Mouse (Mus musculus) mouse embryonic stem cell (cell line): ENCODE results near the gene Sgip1.

Source experiments
- in situ Hi-C, 2 experiments: fragments of 300-500 bp; cut with MboI; formaldehyde crosslinking; loops; 1 replicate in 1 of 2; 3 replicates in 1 of 2; pipeline ENCODE4 v1.14.3; 2019 to 2020; ENCODE audit warnings: low sequenced_read_pairs in 2 of 2, low pct_unique_long_range_greater_than_20kb in 1 of 2, mixed read lengths in 1 of 2; ENCODE audit not compliant: unreplicated experiment in 1 of 2

The Sgip1 gene

DNA sequence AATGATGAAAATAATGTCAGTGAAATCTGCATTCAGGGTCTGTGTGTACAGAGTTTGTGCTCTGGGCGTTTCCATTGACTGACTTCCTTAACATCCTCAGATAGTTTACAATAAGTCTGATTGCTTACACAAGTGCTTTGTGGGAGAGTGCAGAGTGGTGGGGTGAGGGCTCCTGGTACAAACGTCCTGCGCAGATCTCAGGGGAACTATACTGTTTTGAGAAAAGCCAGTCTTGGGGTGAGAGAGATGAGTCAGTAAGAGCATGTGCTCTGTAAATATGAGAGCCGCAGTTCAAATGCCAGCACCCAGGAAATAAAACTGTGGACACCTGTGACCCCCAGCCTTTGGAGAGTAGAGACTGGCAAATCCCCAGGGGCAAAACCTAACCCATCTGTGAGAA lies 80.7 kb downstream of the Sgip1 start:
- in situ Hi-C loops: no loop called here

DNA sequence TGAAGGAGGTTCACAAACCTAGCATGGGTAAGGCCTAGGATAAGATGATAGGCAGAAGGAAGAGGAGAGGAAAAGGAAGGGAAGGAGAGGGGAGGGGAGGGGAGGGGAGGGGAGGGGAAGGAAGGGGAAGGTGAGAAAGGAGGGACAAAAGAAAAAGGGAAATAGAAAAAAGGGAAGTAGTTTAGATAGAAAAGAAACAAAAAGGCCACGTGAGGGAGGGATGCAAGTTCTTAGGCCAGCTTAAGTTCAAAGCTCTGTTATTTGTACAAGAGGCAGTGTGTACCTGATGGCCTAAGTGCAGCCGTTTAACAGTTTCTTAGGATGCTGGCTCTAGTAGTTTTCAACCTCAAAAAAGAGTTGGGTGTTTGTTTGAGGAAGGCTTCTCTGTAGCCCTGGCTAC lies 83.4 kb downstream of the Sgip1 start:
- in situ Hi-C loops: no loop called here

DNA sequence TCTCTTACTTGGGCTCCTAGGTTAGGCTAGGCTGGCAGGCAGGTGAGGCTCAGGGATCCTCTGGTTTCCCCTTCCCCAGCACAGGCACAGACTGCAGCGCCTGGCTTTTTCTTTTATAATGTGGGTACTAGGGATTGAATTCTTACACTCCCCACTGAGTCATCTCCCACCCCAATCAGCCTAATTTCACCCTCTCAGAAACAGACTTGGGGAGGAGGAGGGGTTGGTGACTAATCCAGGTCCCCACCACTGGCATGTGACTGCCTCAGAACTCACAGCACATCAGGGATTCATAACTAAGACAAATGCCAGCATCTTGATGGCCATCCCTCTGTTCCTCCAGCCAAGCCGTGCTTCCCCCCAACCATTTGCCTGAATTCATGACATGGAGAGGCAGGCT lies 85.1 kb downstream of the Sgip1 start:
- in situ Hi-C loops: no loop called here

DNA sequence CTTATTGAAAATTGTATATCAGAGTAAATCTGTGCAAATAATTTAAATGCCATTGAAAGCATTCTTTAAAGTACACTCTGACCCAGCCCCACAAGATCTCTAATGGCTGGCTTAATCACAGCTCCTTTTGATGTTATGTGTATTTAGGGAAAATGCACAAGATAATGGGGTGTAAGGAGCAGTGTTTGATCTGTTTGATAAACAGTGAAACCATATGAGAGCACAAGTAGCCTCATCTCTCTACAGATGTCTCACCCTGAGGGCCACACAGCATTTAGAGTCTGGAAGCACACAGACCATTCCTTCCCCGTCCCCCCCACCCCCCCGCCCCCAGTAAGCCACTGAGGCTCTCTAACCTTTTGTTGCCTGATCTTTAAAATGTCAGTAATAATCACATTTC lies 87.4 kb downstream of the Sgip1 start:
- in situ Hi-C loops: no loop called here

DNA sequence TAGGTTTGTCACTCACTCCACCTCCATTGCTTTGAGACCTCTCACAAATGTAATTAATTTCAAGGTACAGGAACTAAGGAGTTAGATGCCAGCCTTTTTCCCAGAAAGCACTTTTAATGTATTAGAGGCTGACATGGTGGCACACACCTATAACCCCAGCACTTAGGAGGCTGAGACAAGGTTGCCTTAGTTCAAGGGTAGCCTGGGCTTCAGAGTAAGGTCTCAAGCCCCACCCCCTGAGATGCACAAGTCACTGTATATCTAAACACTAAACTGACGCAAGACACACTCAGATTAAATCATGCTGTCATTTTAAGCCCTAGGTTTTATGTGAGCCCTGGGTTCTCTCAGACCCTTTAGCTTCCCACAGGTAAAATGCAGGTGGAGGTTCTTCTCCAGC lies 92.1 kb downstream of the Sgip1 start:
- in situ Hi-C loops: no loop called here

DNA sequence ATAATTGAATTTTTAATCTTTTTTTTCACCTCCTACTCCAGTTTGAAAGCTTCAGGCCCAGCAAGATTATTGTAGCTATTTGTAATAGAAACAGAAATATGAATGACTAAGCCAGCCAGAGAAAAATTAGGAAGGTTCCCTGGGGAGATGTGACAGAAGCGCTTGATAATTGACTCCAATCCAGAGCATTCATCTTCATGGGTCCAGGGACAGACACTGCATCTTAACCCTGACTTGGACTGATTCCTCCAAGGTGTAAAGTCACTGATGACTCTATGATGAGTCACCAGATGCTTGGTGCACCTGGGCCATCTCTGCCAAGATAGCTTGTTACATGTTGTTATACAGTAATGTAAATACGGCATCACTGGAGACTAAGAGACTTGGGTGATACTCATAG lies 92.6 kb downstream of the Sgip1 start:
- in situ Hi-C loops: no loop called here

DNA sequence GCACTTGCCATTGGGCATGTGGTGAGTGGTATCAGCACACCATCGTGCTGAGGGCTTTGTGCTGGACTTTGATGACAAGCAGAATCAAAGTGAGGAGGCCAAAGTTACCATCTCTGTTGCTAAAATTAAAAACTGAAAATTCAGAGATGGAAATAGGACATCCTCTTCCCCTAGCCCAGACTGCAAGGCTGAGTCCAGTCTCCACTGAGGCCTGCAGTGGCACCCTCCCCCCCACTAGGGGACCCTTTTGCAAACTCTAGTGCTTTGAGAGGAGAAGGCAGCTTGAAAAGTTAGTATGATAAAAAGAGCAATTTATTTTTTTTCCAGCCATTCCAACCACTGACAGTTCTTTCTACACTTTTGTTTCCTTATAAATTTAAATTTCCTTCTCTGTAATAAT lies 93.6 kb downstream of the Sgip1 start:
- in situ Hi-C loops: no loop called here

DNA sequence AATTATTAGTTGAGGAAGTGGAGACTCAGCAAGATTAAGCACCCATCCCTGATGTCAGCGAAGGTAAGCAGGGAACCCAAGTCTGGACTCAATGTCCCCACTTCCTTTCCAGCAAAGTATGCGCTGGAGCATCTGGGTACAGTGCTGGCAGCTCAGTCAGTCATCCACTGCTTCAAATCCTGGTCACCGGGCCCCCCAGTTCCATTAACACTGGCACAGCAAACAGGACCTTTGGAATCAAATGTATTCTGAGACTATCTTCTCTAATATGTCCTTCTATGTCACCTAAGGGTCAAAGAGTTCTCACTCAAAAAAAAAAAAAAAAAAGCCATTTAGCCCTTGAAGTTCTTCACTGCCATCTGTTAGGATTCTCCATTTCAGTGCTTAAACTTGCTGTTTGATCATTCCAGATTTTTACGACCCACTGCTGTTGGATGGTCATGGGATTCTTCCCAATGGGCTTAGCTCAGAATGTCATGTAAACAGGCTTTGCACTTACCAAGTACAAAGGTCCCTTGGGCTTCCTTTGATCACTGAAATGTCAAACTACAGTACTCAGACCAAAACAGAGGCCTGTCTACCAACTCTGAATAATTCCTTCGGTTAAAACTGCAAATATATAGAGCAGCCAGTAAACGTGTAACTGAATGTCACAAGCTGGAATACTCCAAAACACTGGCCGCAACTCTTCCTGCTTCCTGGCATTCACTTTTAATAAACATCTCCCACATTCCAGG lies 99.1 kb downstream of the Sgip1 start:
- in situ Hi-C loops: no loop called here

DNA sequence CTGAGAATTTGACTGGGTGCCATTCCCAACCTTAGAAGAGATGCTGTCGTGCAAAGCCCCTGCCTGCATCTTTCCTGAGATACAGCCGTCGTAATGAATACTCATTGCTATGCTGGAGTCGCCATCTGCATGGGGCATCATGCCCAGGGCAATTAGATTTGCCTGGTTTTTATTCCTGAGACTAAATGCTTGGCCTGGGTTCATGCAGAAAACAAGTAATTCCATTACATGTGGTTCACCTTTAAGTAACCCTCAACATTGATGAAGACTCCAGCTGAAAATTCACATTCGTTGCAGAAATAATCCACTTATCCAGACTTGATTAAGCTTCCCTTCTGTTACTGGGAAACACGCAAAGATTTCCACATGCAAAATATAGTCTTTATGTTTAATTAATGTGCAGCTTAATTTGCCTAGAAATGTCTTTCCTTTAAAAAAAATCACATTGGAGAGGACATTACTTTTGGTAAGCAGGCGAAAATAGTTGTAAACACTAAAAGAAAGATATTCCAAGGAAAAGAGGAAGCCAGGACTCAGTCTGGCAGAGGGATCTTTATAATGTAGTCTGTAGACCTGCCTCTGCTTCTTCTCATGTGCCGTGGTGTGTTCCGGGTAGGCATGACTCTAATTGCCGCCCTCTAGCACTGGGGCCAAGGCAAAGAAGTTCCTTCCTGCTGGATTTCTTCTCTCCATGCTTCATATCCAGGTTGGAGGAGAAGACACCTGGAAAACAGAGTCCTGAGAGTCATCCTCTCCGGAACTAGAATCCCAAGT lies 100.0 kb downstream of the Sgip1 start:
- in situ Hi-C loops: no loop called here

DNA sequence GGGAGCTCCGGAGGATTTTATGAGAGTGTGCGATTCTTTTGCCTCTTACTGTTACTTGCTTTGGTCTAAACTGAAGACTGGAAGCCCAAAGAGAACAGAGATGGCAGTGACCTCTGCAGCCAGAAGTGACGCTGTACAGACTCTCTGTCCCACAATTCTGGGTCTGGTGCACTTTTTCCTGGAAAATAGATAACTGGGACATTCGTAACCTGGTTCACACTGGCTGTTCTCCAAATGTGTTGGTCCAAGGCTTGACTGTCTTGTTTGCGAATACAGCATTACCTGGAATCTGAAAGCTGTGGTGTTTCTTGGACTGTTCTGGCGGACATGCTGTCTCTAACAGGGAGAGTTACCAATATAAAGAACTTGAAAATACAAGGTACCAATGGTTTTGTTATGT lies 109.4 kb downstream of the Sgip1 start:
- in situ Hi-C loops: no loop called here

DNA sequence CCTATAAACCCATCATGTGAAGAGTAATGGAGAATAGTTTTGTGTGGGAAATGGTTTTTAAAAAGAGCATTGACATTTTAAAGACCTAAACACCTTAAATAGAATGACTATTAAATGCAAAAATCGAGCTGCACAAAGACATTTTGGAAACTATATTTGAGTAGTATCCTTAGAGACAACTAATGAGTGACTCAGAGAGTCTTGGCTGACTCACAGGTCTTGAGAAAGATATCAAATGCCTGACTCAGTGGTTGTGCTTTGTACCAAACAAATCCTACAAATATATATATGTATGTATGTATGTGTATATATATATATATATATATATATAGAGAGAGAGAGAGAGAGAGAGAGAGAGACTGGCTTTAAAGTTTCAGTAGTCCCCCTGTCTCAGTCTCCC lies 110.1 kb downstream of the Sgip1 start:
- in situ Hi-C loops: no loop called here

DNA sequence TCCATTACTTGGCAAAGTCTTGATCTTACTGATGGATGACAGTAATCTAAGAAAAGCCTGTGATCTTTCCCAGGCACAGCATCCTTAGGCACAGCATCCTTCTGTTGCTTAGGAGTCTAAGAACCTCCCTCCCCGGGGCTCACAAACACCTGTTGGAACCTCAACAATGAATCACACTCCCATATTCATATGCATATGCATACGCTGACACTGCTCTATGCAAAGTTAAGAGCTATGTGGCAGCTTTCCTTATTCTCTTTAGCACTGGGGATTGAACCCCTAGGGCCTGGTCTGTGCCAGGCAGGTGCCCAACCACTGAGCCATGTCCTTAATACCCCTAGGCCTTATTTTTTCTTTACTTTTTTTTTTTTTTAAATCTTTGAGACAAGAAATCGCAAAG lies 111.2 kb downstream of the Sgip1 start:
- in situ Hi-C loops: no loop called here

DNA sequence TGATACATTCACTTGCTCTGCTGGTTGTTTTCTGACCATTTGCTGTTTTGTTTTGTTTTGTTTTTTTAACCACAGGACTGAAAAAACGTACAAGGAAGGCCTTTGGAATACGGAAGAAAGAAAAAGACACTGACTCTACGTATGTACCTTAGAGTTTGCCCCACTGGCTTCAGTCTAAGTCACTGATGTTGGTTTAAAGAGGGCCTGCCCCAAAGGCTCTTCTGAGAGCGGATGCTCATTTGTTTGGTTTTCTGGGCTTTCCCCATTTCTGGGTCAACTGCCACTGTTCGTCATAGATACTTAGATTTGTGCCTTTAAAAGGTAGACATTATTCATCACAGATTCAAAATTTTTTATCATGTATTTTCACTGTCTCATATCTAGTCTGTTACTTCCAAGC lies 111.7 kb downstream of the Sgip1 start:
- in situ Hi-C loops: no loop called here

DNA sequence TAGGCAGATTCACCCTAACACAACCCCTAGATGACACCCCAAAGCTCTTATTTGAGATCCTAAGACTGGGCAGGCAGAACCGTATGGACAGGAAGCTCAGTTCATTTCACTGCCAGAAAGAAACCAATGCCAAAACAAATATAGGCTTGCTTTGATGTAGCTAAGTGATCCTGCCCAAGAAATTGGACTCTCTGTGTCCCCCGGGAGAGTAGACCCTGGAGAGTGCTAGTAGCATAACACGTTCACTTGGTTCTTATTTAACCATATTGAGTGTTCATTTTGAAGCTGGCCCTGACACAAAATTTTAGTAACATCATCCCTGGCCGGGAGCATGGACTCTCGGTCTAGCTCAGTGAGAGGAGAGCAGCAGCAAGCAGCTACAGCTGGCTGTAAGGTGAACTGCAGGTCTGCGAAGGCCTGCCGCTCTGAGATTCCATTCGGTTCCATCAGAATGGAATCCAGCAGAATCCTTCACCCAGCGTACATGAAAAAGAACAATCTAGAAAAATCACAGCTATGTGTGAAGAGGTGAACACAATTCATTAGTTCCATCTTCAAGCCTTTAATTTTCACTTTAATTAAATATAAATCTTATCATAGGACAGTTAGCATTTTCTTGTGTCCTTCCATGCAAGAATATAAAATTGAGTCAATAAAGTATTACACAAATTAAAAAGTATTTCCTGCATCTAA lies 112.4 kb downstream of the Sgip1 start:
- in situ Hi-C loops: no loop called here

DNA sequence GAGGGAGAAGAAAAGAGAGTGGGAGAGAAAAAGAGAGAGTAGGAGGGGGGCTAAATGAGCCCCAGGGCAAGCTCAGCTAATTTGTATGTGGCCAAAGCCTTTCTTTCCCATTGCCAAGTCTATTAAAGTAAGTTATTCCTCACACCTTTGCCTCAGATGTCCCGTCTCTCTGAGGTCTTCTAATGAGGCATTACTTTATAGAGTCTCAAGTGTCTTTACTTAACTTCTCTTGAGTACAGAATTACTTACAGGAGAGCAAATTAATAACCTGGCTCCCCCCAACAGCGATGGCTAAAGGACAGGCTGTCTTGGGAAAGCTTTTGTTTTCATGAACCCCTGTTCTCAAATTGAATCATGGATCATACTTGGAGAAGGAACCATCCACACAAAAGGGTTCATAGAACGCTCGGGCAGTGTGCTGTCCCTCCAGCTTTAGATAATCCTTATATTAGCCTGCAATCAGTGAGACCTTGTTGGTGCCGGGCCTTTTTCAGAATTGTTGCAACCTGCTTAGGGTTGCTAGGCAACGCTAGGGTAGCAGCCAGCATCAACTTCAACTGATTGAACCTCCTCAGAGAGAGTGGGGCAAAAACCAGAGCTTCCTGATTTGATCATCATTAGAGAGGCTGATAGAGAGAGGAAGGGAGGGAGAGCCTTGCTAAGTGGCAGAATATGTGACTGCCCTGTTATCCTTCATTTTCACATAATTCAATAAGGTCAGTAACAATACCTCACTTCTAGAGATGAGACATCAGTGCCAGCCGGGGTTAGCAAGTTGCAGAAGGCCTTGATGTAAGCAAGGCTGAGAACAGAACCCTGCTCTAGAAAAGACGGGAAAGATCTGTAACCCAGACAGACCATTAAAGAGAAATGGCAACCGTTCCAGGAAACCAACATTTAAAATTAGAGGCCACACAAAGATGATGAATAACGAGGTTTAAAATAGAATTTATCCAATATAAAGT lies 114.1 kb downstream of the Sgip1 start:
- in situ Hi-C loops: no loop called here

DNA sequence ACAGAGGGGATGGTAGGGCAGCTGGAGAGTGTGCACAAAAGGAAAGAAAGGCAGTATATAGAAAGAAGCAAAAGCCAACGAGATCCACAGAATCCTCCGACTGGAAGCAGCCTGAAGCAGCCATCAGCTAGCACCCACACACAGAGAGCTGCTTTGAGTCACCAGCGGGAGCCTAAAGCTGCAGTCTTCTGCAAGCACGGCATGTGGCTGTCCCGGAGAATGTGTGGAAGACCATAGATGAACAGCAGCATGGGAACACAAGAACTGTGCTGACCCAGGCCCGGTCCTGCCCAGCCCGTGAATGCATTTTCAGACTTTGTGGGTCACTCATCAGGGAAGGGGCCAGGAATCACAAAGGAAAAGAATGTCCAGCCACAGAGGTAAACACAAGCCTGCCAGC lies 115.0 kb downstream of the Sgip1 start:
- in situ Hi-C loops: no loop called here

DNA sequence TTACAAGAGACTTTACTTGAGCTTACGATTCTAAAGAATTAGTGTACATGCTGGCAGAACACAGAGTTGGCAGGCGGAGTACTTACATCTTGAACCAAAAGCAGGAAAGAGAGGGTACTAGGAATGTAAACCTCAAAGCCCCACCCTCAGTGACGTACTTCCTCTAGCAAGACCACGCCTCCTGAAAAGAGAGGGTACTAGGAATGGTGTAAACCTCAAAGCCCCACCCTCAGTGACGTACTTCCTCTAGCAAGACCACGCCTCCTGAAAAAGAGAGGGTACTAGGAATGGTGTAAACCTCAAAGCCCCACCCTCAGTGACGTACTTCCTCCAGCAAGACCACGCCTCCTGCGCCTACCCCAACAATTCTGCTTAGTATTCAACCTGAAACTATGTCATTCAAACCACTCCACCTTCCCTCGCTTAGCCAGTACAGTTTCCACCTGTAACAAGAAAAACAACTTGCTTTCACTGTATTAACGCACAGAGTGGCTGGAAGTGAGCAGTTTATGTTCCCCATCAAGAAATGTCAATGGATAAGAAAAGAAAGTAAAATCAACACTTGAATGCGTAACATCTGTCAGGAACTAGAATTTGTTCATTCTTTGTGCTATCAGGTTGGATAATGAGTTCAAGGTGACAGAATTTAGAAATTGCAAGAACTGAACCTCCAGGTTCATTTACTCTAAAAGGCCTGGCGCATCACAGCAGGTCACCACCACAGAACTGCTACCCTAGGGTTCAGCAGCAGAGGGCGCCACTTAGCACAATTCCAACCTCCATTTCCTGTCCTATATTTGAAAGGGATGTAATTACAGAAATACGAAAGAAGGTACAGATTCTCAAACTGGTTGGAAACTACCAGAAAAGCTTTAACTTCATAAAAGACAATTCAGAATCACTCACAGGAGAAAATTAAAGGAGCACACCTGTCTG lies 118.4 kb downstream of the Sgip1 start:
- in situ Hi-C loops: no loop called here
